Mouse (Mus musculus): Measurements from ENCODE around the gene Tldc2.

The Tldc2 gene

DNA sequence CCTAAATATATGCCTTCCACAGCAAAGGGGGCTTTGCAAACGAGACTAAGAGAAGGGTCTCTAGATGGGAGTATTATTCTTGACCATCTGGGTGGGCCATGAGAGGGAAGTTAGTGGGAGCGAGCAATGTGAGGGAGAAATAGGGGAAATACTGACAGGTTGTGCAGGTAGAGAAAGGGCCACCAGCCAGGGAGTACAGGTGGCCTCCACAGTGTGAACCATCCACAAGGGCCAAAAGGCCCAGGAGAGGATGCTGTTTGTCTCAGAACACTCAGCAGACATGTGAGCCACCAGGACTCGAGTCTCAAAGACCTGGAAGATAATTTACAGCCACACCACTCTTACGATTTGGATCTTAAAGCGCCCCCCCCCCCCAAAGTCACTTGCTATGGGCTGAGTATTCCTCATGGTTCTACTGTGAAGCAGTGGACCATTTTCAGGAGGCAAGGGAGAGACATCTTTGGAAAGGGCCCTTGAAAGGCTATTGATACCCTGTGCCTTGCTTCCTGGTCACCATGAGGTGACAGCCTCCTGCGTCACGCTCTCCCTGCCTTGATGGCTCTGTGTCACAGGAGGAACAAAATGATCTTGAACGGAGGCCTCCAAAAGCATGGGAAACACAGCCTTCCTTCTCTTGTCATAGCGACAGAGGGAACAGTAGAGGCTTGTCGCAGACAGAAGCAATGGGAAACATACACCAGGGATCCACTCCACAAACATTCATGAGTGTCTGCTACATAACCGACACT is 26.1 kb upstream of the Tldc2 start:
- DNase-seq (ENCODE audit: low read depth, low spot score): no peak

DNA sequence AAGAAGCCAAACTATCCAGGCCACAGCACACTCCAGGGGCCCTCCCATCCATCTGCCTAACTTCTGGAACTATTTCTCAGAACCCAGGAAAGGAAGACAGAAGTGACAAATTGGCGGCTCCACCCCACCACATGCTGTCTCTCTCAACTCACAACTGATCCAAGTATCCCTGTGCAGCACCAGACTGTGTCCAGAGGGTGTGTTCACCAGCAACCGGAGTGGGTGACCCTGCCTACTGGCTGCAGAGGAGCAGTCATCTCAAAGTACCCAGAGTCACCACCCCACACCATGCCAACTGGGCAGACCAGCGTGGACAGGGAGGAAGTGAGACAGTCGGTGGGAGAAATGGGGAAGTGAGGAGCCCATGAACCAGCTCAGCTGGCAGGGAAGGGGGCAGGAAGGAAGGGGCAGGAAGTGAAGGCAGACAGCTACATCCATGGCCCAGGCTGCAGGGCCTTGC is 23.6 kb upstream of the Tldc2 start:
- DNase-seq (ENCODE audit: low read depth, low spot score): peak; percentile 78

DNA sequence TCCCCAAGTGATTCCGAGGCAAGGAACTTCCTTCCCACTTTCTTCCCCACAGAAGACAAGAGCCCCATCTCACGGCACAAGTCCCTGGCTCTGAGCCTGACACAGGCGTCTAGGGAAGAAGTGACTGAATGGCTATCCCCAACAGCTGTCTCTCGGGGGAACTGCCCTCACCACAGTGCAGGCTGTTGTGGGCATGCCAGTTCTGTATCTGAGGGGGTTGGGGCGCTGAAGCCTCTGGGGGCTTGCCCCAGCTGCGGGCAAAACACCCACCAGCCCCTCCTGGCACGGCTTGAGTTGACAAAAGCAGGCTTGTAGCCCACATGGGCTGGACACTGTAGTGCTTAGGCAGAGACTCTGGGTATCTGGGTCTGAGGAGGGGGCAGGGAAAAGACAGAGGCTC is 22.7 kb upstream of the Tldc2 start:
- DNase-seq (ENCODE audit: low read depth, low spot score): peak; percentile 9

DNA sequence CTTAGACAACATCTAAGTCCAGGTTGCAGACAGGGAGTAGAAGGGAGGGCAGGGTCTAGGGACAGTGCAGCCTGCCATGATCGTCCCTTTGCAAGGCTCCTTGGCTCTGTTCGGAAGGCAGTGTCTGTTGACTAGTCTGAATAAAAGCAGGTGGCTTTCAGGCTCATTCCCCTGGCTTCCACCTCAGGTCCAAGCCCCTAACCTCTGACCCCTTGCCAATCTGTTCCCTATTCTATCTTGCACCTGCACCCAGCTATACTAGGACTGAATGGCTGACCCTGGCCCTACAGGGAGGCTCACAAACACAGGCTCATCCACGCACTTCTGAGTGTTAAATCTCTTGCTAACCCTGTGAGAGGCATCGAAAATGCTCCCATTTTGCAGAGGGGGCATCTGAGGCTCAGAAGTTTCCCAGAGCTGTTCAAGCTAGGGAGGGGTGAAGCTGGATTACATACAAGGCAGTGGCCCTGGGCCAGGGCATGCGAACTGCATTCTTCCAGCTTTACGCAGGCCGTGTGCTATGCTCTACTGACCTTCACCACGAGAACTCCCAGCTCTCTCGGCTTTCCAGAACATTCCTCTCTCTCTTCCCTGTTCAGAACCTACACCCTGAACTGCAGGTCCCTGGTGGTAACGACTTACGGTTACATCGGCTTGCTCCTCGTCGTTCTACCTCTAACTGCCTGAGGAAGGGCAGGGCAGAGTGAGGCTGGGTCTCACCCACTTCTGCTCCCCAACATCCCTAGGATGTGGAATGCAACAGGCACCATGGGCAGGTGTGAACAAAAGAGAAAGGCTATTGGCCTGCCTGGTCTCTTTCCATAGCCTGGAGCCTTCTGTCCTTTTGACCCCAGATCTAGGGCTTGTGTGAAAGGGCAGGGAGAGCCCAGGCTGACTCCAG is 21.6 kb upstream of the Tldc2 start:
- no peak for DNase-seq (ENCODE audit: low read depth, low spot score)

DNA sequence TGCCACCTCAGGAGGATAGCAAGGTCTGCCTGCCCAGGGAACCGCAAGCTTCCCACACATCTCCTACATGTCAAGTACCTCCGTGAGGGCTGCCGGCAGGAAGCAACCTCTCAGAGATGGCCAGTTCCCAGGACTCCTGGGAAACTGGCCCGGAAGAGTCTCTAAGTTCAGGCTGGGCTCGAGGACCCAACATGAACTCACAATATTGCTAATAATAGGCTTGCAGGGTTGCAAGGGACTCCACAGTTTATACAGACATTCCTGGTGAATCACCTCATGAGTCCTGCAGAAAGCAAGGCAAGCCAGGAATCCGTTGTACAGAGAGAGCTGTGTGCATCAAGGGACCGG is 21.0 kb upstream of the Tldc2 start:
- no peak for DNase-seq (ENCODE audit: low read depth, low spot score)

DNA sequence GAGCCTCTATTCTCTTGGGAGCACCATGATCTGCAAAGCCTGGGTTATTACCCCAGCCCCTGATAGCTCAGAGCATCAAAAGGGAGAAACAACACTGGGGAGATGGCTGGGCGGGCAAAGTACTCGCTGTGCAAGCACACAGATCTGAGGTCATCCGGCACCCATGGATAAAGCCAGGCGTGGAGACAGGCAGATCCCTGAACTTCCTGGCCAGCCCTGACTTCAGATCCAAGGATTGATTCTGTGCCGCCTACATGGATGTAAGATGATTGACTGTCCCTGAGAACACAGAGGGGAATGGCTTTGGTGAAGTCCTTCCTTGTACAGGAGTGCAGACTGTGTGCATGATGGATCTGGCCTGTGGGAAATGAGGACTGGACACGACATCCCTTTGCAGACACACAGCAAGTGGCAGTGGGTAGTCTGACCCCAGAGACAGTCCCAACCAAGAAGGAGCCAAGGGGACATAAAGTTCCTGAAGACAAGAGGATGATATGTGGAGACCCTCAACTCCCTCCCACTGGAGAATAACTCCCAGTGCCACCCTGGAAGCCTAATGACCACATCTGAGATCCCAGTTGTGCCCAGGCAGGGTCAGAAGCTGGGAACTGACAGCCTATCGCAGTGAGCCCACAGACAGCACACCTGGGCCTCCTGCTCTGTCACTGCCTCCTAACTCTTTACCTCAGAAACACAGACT is 20.0 kb upstream of the Tldc2 start:
- DNase-seq (ENCODE audit: low read depth, low spot score): no peak

DNA sequence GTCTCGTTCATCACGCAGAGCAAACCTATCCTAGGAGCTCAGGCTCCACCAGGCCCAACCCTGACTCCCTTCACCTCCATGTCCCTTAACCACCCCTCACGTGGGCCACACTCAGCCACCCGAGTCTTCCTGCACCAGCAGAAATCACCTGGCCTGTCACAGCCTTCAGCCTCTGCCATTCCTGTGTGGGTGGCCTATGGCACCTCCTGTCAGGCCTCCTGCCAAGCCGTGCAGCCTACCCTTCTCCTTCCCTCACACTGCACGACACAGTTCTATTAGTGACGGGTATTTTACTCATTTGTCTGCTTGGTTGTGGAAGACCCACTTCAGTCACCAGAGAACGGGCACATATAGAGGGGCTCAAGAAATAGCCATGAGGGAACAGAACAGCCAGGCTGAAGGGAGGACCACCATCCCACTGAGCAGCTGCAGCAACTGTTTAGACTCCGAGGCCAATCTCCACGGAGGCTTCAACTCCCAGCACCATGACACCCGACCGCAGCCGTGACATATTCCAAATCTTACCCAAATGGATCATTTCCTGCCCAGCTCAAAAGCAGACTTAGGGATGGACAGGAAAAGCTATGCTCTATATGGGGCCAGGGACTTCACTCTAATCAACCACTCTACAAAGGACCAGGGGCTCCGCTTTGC is 18.0 kb upstream of the Tldc2 start:
- DNase-seq (ENCODE audit: low read depth, low spot score): no peak

DNA sequence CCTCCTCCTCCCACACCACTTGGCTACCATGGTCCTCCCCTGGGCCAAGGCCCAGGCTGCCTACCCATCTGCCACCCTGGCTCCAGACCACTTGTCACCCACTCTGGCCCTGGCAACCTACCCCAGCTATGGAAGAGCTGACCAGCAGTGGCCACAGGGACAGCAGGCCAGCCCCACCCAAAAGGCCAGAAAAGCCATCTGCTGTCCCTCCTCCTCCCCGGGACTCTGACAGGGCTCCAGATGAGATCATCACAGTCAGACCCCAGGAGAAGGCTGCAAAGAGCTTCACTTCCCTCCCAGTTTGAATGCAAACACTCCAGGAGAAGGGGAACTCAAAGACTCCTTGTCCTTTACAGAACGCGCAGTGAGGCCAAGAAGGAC is 17.5 kb upstream of the Tldc2 start:
- DNase-seq (ENCODE audit: low read depth, low spot score): no peak

DNA sequence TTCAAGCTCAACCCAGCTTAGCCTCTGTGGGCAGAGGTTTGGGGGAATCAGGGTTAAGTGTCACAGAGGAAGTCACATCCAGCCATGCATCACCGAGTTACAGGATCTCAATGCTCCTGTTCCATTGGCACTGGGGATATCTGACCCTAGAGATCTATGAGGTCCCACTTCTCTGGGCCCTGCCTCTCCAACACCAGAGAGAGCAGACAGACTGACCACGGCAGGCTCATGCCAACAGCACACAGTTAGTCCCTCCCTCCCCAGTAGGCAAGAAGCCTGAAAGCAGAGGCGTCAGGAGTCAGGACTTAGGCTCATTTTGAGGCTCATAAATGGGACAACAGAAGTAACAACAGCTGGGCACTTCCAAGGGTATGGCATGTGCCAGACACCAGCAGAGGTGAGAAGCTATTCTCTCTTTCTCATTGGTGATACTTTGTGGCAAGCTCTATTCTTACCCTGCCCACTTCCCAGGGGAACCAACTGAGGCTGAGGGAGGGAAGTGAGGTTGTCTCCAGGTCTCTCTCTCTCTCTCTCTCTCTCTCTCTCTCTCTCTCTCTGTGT is 17.0 kb upstream of the Tldc2 start:
- no peak for DNase-seq (ENCODE audit: low read depth, low spot score)

DNA sequence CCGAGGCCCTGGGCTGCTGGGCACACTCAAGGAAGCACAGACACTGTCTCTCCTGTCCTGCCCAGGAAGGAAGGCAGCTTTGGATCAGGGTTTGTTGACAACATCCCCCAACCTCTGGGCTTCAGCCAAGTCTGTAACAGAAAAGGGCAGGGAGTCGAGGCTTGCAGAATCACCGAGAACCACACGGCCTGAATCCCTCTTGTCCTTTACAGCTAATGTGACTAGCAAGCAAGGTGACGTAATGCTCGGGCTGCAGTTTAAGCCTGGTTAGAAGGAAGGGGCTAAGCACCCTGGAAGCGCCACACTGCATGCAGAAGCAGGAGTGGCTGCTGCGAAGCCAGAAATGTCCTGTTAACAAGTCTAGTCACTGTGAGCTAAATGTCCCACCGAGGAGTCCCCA is 16.5 kb upstream of the Tldc2 start:
- DNase-seq (ENCODE audit: low read depth, low spot score): no peak

DNA sequence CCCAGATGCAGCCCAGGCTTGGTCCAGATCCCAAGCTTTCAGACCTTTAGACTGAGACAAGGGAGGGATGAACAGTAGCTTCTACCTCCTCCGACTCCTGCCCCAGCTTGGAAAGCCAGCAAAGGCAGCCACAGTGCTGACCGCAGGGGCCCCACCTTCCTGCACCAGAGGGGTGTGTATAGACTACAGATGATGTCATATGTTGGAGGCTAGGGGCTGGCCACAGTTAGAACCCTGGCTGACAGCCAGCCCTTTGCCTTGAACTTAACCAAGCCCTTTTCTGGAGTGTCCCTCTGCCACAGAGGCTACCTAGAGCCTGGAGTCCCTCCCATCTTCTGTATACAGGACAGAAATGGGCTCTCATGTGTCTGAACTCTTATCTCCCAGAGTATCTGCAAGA is 15.3 kb upstream of the Tldc2 start:
- no peak for DNase-seq (ENCODE audit: low read depth, low spot score)

DNA sequence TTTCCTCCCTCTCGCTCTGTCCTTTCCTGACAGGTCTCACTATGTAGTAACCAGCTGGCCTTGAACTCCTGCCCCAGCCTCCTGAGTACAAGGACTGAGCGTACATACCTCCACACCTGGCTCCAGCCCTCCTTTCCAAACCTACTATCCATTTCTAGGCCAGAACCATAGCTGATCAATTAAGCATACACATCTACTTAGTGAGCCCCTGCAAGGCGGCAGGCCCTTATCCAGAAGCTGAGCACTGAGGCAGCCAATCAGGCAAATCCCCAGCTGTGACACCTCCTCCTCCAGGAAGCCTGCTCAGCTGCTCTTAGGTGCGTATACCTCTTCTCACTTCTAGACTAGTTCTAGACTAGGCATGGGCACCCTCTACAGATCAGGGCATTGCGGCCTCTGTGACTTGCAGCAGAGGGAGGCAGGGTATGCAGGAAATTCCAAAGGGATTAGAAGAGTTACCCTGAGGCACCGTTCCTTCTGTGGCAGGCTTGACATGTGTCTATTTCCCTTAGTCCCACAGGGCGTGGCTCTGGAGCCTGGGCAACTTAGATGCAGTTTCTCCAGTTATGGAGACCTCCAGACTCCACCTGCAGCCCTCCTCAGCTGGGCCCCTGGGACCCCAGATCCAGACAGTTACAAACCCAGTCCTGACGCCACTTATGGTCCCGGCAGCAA is 14.4 kb upstream of the Tldc2 start:
- no peak for DNase-seq (ENCODE audit: low read depth, low spot score)

DNA sequence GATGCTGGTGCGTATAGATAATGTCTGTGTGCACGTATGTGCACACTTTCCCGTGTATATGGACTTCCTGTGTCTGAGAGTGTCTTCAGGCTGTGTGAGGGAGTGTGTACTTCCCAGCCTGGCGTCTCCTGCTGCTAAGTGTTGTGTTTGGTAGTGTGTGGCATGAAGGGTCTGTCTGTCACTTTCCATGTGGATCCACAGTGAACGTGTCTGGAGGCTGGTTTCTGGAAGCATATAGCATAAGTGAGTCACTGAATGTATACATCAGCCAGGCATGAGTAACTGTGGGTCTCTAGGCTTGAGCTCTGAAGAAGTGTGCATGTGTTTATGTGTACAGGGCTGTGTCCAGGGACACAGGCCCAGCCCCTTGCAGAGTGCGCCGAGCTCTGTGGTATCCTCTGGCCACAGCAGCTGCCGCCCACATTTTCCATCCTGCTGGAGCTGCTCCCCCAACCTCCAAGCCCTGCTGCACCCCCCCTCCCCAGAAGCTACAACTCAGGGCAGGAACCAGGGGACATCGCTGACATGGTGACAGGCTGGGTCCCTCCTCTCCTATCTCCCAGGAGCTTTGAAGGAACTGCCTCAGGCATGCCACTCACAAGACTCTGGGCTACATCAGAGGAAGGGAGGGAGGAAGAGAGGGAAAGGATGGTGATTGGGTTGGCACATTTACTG is 13.3 kb upstream of the Tldc2 start:
- DNase-seq (ENCODE audit: low read depth, low spot score): no peak

DNA sequence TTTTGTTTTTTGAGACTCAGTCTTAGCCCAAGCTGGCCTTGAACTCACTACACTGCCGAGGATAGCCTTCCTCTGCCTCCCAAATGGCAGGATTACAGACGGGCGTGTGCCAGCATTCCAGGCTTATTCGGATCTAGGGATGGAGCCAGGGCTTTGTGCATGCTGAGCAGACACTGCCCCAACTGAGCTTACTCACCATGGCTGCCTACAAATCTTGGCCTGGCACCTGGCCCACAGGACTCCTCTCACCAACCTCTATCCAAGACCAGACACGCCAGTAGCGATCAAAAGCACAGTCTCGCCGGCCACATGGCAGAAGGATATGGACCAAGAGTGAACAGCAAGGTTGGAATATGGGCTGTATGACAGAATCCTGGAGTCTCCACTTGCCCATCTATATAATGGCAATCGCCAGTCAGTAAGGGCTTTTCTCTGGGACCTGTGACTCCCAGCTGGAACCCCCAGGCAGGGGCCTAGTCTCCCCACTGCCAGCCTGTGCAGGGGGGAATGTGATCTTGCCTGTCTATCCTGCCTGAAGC is 12.6 kb upstream of the Tldc2 start:
- no peak for DNase-seq (ENCODE audit: low read depth, low spot score)

DNA sequence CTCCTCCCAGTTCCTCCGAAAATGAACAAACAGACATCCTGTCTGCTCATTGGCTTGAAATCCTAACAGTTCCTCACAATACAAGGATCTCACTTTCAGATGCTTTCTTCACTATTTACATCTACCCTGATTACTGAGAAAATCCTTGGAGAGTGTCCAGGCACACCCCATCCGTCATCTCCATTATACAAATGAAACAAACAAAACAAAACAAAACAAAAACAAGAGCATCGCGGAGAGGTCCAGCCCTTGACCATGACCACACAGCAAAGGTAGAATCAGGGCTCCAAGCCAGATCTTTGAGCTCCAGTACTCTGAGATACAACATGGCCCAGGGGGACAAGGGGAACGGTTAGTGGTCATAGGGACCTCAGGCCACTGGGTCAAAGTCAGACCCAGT is 12.1 kb upstream of the Tldc2 start:
- no peak for DNase-seq (ENCODE audit: low read depth, low spot score)

DNA sequence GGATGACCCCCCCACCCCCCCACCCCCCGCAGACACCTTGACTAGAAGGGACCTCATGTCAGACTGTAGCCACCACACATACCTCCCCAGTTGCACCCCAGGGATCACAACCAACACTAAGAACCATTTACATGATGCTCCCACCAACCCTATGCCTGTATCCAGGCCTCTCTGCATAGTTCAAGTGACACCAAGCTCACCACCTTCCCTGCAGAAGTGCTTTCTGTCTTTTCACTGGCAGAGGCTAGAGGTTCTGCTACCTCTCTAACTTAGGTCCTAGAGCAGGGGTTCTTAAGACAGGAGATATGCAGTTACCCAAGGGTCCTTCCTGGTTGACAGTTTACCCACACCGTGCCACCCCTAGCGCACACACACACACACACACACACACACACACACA is 11.6 kb upstream of the Tldc2 start:
- DNase-seq (ENCODE audit: low read depth, low spot score): no peak

DNA sequence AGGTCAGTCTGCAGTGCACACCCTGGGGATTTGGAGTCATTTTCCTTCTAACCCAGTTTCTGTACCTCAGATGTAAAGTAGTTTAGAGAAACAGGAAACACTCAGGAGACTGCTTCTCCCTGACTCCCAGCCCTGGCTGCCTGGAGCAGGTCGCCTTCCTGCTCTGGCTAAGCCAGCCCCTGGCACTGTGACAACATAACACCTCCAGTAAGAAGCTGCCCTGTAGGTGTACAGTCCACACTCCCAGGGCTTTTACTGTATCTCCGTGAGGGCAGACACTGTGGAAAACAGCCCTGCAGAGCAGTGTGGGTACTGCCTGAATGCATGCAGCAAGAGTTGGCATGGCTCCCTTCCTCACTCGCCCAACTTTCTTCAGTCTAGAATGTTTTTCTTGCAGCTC is 11.2 kb upstream of the Tldc2 start:
- no peak for DNase-seq (ENCODE audit: low read depth, low spot score)

DNA sequence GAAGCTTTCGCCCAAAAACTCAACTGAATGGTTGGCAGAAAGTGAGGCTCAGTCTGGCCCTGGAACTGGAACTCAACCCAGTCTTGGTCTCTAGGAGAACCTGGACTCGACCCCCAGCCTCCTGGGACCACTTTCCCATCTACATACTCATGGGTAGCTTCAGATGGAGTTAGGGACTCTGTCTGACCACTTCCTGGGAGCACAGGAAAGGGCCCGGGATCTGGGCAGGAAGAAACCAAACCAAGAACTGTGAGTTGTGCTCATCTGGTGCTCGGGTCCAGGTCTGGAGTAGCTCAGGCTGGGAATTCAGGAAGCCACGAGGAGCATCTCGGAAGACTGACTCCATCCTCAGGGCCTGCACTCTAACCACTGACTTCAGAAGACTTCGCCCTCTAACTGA is 10.3 kb upstream of the Tldc2 start:
- DNase-seq (ENCODE audit: low read depth, low spot score): no peak

DNA sequence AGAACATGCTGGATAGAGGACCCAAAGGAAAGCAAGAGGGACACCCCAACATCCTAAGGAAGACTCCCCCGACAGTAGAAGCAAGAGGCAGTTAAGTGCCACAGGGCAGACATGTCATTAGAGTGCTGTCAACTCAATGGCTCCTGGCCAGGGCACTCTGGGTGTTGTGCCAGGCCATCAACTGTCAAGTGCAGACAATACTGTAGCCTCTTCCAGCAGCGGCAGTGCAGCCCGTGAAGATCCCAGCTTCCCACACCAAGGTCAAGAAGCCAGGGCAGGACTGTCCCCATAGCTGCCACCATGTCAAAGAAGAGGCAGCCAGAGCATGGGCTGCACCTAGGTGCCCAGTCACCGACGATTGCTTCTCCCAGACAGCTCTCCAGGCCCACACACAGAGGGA is 9.7 kb upstream of the Tldc2 start:
- no peak for DNase-seq (ENCODE audit: low read depth, low spot score)

DNA sequence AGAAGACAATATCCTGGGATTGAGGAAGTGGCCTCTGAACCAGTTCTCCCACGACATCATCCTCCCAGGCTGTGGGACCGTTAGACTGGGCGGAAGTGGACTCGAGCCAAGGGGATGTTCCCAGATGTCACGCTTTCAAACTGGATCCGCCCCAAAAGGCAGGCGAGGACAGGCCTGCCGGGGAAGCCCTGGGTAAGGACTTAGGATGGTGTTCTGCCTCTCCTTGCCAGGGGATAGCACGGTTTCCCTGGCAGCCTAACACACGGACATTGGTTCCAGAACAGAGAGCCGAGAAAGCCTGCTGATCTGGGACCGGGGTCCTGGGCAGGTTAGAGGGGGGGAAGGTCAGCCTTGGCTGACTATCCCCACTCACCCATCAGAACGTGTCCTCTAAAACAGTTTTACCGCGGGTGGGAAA is 9.2 kb upstream of the Tldc2 start:
- DNase-seq (ENCODE audit: low read depth, low spot score): no peak
